Mouse (Mus musculus) lung, postnatal 0 days (tissue): ENCODE results near the gene Tnik. TPM values are rescaled to one million over a fixed set of nuclear protein-coding genes. Genes with fewer than 3 reads are reported as not detected.

Source experiments
- ATAC-seq: fragments of 200-750 bp; cut with Nextera tagmentation; 2 replicates; pipeline ENCODE4 v1.8.0; 2017; ENCODE audit warnings: moderate library complexity
- DNase-seq: peaks from one replicate; pipeline ENCODE4 v3.0.0-alpha.2; 2016; ENCODE audit warnings: low spot score
- H3K27ac ChIP-seq: fragments of 300-500 bp; sonication (generic); 2 replicates; pipeline ENCODE4 v1.5.1; 2014; ENCODE audit warnings: antibody characterized with exemption, mild to moderate bottlenecking, low read length, mixed read lengths
- H3K27me3 ChIP-seq: fragments of 300-500 bp; sonication (generic); replicated peaks from 2 replicates; pipeline ENCODE4 v1.6.1; 2014; ENCODE audit warnings: low read length, mixed read lengths; ENCODE audit not compliant: insufficient read depth
- H3K36me3 ChIP-seq: fragments of 300-500 bp; sonication (generic); 2 replicates; pipeline ENCODE4 v1.6.1; 2014; ENCODE audit warnings: low read length, mixed read lengths; ENCODE audit not compliant: insufficient read depth
- H3K4me1 ChIP-seq: fragments of 300-500 bp; sonication (generic); 2 replicates; pipeline ENCODE4 v1.6.1; 2014; ENCODE audit warnings: antibody characterized with exemption, low read depth, low read length, mixed read lengths; ENCODE audit not compliant: insufficient read depth
- H3K4me2 ChIP-seq: fragments of 300-500 bp; sonication (generic); replicated peaks from 2 replicates; pipeline ENCODE4 v1.6.1; 2014; ENCODE audit warnings: low read depth, mild to moderate bottlenecking, low read length, moderate library complexity, mixed read lengths
- H3K4me3 ChIP-seq: fragments of 300-500 bp; sonication (generic); 2 replicates; pipeline ENCODE4 v1.5.1; 2014; ENCODE audit warnings: low read depth, low read length
- H3K9ac ChIP-seq: fragments of 300-500 bp; sonication (generic); replicated peaks from 2 replicates; pipeline ENCODE4 v1.6.1; 2014; ENCODE audit warnings: low read depth, mild to moderate bottlenecking
- H3K9me3 ChIP-seq: fragments of 300-500 bp; sonication (generic); 2 replicates; pipeline ENCODE4 v1.6.1; 2016; ENCODE audit warnings: low read length, mixed read lengths
- CTCF ChIP-seq: IDR thresholded peaks from 2 replicates; pipeline ENCODE4 v1.5.1; 2016; ENCODE audit warnings: antibody characterized with exemption, mild to moderate bottlenecking
- EP300 ChIP-seq: IDR thresholded peaks from 2 replicates; pipeline ENCODE4 v1.6.1; 2016; ENCODE audit warnings: antibody characterized with exemption, mild to moderate bottlenecking, control low read depth
- WGBS: fragments of 180-500 bp; shearing (Covaris S2); extraction: QIAGEN DNeasy Blood & Tissue Kit; methylation state at CpG from one replicate; pipeline ENCODE4 v1.1.7; 2014; 5-methylcytosine and 5-hydroxymethylcytosine counted together
- polyA plus RNA-seq: library from polyadenylated mRNA; unstranded; fragments of >200 nt; fragmentation: Nextera tagmentation; extraction: Ambion mirVana; gene quantifications from 2 replicates; pipeline ENCODE4 v1.2.1, GENCODE M21; 2015

The Tnik gene
- polyA plus RNA-seq, 1 experiment from 2014 or later, result 6.1 TPM

GRCm38 (mm10) chr3:28527231-28527630, 264.2 kb downstream of the Tnik start:
- TF ChIP-seq CTCF (no peak), EP300 (no peak)
- H3K27ac ChIP-seq, result no peak overlapping the region
- H3K9me3 ChIP-seq, result no peaks in the 10 kb centered on the region
- H3K9ac ChIP-seq, result no peak overlapping the region
- no peaks in the 10 kb centered on the region for H3K4me1 ChIP-seq
- no peak overlapping the region for H3K4me3 ChIP-seq
- DNase-seq (no peak), ATAC-seq (no peak)
- no peaks in the 10 kb centered on the region for H3K36me3 ChIP-seq
- no peak overlapping the region for H3K4me2 ChIP-seq
- WGBS, result 96% methylated on average over 4 of the region's 4 CpGs
- H3K27me3 ChIP-seq, result no peaks in the 10 kb centered on the region

DNA sequence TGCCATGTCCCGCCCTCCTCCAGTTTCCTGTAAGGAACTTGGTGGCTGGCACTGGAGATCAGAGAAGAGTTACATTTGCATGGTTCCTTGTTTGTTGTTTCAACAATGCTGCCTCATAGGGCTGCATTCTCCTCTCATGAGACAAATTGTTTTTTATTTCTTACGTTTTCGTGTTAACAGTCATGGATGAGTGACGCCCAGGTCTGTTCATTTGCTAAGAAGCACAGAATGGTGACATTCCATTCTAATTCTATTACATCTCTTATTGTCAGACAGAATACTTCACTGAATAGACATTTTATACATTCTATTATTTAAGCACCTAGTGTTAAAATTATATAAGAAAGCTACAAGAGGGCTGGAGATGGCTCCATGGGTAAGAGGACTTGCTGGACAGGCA, 266.5 kb downstream of the Tnik start:
- Histone ChIP-seq H3K4me2 (no peak overlapping the region), H3K36me3 (no peaks in the 10 kb centered on the region), H3K27ac (no peak overlapping the region), H3K4me3 (no peak overlapping the region), H3K4me1 (no peaks in the 10 kb centered on the region), H3K9me3 (no peaks in the 10 kb centered on the region), H3K27me3 (no peaks in the 10 kb centered on the region), H3K9ac (no peak overlapping the region)
- TF ChIP-seq CTCF (no peak), EP300 (no peak)
- WGBS, result 87% methylated on average over 4 of the region's 4 CpGs
- DNase-seq (no peak), ATAC-seq (no peak)

DNA sequence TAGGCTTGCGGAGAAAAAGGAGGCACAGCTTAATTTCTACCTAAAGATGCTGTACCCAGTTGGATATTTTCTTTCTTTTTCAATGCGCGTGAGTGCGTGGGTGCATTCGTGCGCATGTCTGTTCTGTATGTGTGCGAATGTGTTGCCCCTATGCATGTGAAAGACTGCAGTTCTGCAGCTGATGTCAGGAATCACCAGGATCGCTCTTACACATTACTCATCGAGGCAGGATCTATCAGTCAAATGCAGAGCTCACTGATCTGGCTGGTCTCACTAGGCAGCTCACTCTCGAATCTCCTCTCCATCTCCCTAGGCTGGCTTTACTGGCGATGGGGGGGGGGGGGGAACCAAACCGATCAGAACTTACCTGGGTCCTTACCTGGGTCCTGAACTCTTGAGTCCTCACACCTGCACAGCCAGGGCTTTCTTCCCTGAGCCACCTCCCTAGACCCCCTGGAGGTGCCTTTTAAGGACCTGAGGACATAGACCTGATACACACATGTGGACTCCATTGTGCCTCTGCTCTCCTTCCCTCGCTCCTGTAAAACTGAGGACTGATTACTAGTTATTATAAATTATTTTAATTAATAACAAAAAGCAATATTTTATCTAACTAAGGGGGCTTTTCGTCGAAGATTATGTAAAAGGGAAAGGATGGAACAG, 268.4 kb downstream of the Tnik start:
- no peak overlapping the region for H3K9ac ChIP-seq
- no peaks in the 10 kb centered on the region for H3K27me3 ChIP-seq
- H3K36me3 ChIP-seq, result no peaks in the 10 kb centered on the region
- DNase-seq (no peak), ATAC-seq (no peak)
- no peaks in the 10 kb centered on the region for H3K9me3 ChIP-seq
- 73% methylated on average over 15 of the region's 15 CpGs for WGBS
- no peaks in the 10 kb centered on the region for H3K4me1 ChIP-seq
- no peak overlapping the region for H3K27ac ChIP-seq
- TF ChIP-seq CTCF, result no peak
- no peak for TF ChIP-seq EP300
- H3K4me3 ChIP-seq, result no peak overlapping the region
- no peak overlapping the region for H3K4me2 ChIP-seq

- Histone ChIP-seq H3K4me1 (no peaks in the 10 kb centered on the region), H3K36me3 (no peaks in the 10 kb centered on the region), H3K27ac (no peak overlapping the region), H3K4me3 (no peak overlapping the region), H3K9ac (no peak overlapping the region), H3K9me3 (no peaks in the 10 kb centered on the region), H3K4me2 (no peak overlapping the region), H3K27me3 (no peaks in the 10 kb centered on the region)
- WGBS, result 93% methylated on average over 7 of the region's 7 CpGs
- TF ChIP-seq EP300, result no peak
- DNase-seq (no peak), ATAC-seq (no peak)
These were observed 269.7 kb downstream of the Tnik start for GRCm38 (mm10) chr3:28532666-28533065.

- DNase-seq (no peak), ATAC-seq (no peak)
- TF ChIP-seq EP300, result no peak
- TF ChIP-seq CTCF, result no peak
- H3K4me2 ChIP-seq, result no peak overlapping the region
- WGBS, result 75% methylated on average over 5 of the region's 5 CpGs
- H3K4me1 ChIP-seq, result no peaks in the 10 kb centered on the region
- H3K27me3 ChIP-seq, result no peaks in the 10 kb centered on the region
- H3K4me3 ChIP-seq, result no peak overlapping the region
- no peak overlapping the region for H3K9ac ChIP-seq
- no peak overlapping the region for H3K27ac ChIP-seq
- H3K36me3 ChIP-seq, result no peaks in the 10 kb centered on the region
- H3K9me3 ChIP-seq, result no peaks in the 10 kb centered on the region
These were observed 277.1 kb downstream of the Tnik start for GRCm38 (mm10) chr3:28540121-28540520.

DNA sequence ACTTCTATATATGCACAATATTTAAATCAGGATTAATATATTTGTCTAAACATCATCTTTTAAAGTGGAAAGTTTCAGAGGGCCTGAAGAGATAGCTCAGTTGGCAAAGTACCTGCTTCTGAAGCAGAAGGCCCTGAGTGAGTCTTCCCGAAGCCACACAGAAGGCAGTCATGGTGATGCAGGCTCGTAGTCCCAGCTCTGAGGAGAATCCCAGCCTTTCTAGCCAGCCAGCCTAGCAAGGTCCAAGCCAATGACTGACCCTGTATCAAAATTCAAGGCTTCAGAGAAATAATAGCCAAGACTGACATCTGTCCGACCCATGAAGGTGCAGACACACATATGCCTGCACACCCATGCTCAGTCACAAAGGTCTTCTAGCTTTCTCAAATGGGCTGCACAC, 279.9 kb downstream of the Tnik start:
- no peak overlapping the region for H3K9ac ChIP-seq
- no peaks in the 10 kb centered on the region for H3K36me3 ChIP-seq
- no peak overlapping the region for H3K4me3 ChIP-seq
- no peaks in the 10 kb centered on the region for H3K4me1 ChIP-seq
- H3K4me2 ChIP-seq, result no peak overlapping the region
- no peak for TF ChIP-seq EP300
- TF ChIP-seq CTCF, result no peak
- WGBS, result 93% methylated on average over 3 of the region's 3 CpGs
- no peak for DNase-seq
- no peak overlapping the region for H3K27ac ChIP-seq
- H3K9me3 ChIP-seq, result no peaks in the 10 kb centered on the region
- H3K27me3 ChIP-seq, result no peaks in the 10 kb centered on the region
- ATAC-seq, result no peak
